Mouse (Mus musculus): ENCODE measurements at regions not wholly inside any gene's neighbourhood (a gene's known extent, or its start where the extent isn't known, plus 50 kb on each side); places are given as distances from the start of the nearest gene placed in this dataset.

DNA sequence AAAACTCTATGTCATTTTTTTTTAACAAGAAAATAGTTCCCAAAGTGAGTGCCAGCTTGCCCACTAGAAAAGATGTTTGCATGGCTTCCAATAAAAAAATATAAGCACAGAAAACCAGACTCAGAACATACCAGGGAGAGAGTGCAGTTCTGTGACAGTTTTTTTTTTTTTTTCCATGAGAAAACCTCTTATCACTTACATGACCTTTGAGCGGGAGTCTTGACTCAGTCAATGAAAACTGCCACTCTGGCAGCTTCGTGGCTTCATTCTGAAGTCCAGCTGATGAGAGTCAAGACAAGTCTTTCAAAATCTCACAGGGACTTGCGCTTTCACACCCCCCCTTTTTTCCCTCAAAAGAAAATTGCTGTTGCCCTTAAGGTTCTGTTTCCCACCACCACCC, 158.3 kb upstream of the Alg10b start:
- no peak overlapping the region for H3K27ac ChIP-seq (ENCODE audit: insufficient read depth, low read depth)
- dilution Hi-C loops (cut with MboI; ENCODE audit: extremely low pct_ligation_motif_present, extremely low pct_unique_long_range_greater_than_20kb, low sequenced_read_pairs): no loop called here
- H3K4me1 ChIP-seq (ENCODE audit: control insufficient read depth in 1 of 2, insufficient read depth in 2 of 2): no peaks in the 10 kb centered on the region
- no peaks in the 10 kb centered on the region for H3K36me3 ChIP-seq (replicated peaks in 1 of 2; ENCODE audit: control insufficient read depth in 1 of 2, insufficient read depth in 1 of 2, low read length in 1 of 2)
- in situ Hi-C loops (cut with MboI; ENCODE audit: low pct_ligation_motif_present, low pct_unique_long_range_greater_than_20kb, low sequenced_read_pairs): no loop called here
- H3K4me3 ChIP-seq (replicated peaks in 1 of 3; ENCODE audit: low read depth in 2 of 3, low read length in 2 of 3, poor library complexity in 1 of 3): no peak overlapping the region
- no peak for DNase-seq (ENCODE audit: extremely low read depth)
- no peaks in the 10 kb centered on the region for H3K27me3 ChIP-seq (replicated peaks)
- TF ChIP-seq BHLHE40 (IDR thresholded peaks at IDR 0.05; ENCODE audit: low read depth, low read length) (no peak), MAX (IDR thresholded peaks at IDR 0.05; ENCODE audit: low read length) (no peak), MEF2A (IDR thresholded peaks at IDR 0.05; ENCODE audit: borderline replicate concordance, low read depth, low read length) (no peak), MAFK (IDR thresholded peaks at IDR 0.05; ENCODE audit: insufficient replicate concordance, low read length) (no peak), MXI1 (IDR thresholded peaks at IDR 0.05; ENCODE audit: low read depth, low read length) (no peak), CTCF (conservative IDR thresholded peaks at IDR 0.05 in 1 of 2, IDR thresholded peaks at IDR 0.05 in 1 of 2; ENCODE audit: low read depth in 2 of 2, low read length in 2 of 2) (no peak), CHD1 (IDR thresholded peaks at IDR 0.05; ENCODE audit: low read depth, low read length) (no peak), ZMIZ1 (IDR thresholded peaks at IDR 0.05; ENCODE audit: low read depth, low read length) (no peak), JUN (IDR thresholded peaks at IDR 0.05; ENCODE audit: insufficient read depth, low read depth, low read length) (no peak), MAZ (IDR thresholded peaks at IDR 0.05; ENCODE audit: low read depth, low read length) (no peak), POLR2A (IDR thresholded peaks at IDR 0.05; ENCODE audit: low read depth, low read length) (no peak), NELFE (IDR thresholded peaks at IDR 0.05; ENCODE audit: low read depth, low read length) (no peak), USF1 (IDR thresholded peaks at IDR 0.05; ENCODE audit: low read depth, low read length) (no peak), TCF12 (IDR thresholded peaks at IDR 0.05; ENCODE audit: low read depth, low read length) (no peak), JUND (conservative IDR thresholded peaks at IDR 0.05; ENCODE audit: low read depth, low read length) (no peak), SMC3 (IDR thresholded peaks at IDR 0.05; ENCODE audit: low read depth, low read length) (no peak), ZNF384 (IDR thresholded peaks at IDR 0.05; ENCODE audit: low read depth, low read length) (no peak), POLR2AphosphoS2 (IDR thresholded peaks at IDR 0.05; ENCODE audit: low read depth, low read length) (no peak), USF2 (conservative IDR thresholded peaks at IDR 0.05; ENCODE audit: low read depth, low read length) (no peak)
- no peak overlapping the region for H3K9ac ChIP-seq (ENCODE audit: insufficient read depth, low read depth)
- no peak overlapping the region for H3K4me2 ChIP-seq (ENCODE audit: insufficient read depth, low read depth, poor library complexity, severe bottlenecking)
- no peaks in the 10 kb centered on the region for H3K79me2 ChIP-seq (replicated peaks; ENCODE audit: control insufficient read depth, extremely low read depth, insufficient read depth, poor library complexity, severe bottlenecking)
- peaks cover 42% of the 10 kb centered on the region for H3K9me3 ChIP-seq (replicated peaks; ENCODE audit: low read length)

- Histone ChIP-seq H3K9me3 (replicated peaks; ENCODE audit: low read length) (peaks cover 44% of the 10 kb centered on the region), H3K4me3 (replicated peaks in 1 of 3; ENCODE audit: low read depth in 2 of 3, low read length in 2 of 3, poor library complexity in 1 of 3) (no peak overlapping the region), H3K27me3 (replicated peaks) (no peaks in the 10 kb centered on the region), H3K9ac (ENCODE audit: insufficient read depth, low read depth) (no peak overlapping the region), H3K4me1 (ENCODE audit: control insufficient read depth in 1 of 2, insufficient read depth in 2 of 2) (no peaks in the 10 kb centered on the region), H3K27ac (ENCODE audit: insufficient read depth, low read depth) (no peak overlapping the region), H3K4me2 (ENCODE audit: insufficient read depth, low read depth, poor library complexity, severe bottlenecking) (no peak overlapping the region), H3K36me3 (replicated peaks in 1 of 2; ENCODE audit: control insufficient read depth in 1 of 2, insufficient read depth in 1 of 2, low read length in 1 of 2) (no peaks in the 10 kb centered on the region), H3K79me2 (replicated peaks; ENCODE audit: control insufficient read depth, extremely low read depth, insufficient read depth, poor library complexity, severe bottlenecking) (no peaks in the 10 kb centered on the region)
- DNase-seq (ENCODE audit: extremely low read depth): no peak
- no peak for TF ChIP-seq TBP (conservative IDR thresholded peaks at IDR 0.05; ENCODE audit: low read depth, low read length)
- TF ChIP-seq ZMIZ1 (IDR thresholded peaks at IDR 0.05; ENCODE audit: low read depth, low read length): no peak
- no peak for TF ChIP-seq TCF12 (IDR thresholded peaks at IDR 0.05; ENCODE audit: low read depth, low read length)
- no peak for TF ChIP-seq HCFC1 (IDR thresholded peaks at IDR 0.05; ENCODE audit: low read depth, low read length)
- dilution Hi-C loops (cut with MboI; ENCODE audit: extremely low pct_ligation_motif_present, extremely low pct_unique_long_range_greater_than_20kb, low sequenced_read_pairs) (no loop called here), in situ Hi-C loops (cut with MboI; ENCODE audit: low pct_ligation_motif_present, low pct_unique_long_range_greater_than_20kb, low sequenced_read_pairs) (no loop called here)
These were observed 152.0 kb upstream of the Alg10b start for GRCm38 (mm10) chr15:90072078-90072477.

Data from CH12.LX (cell line).